Mouse (Mus musculus): ENCODE results near the gene Gm21985. TPM values are rescaled to one million over a fixed set of nuclear protein-coding genes. Genes with fewer than 3 reads are reported as not detected.
"Not testable (repeated sequence)": the region's sequence is repeated elsewhere in the genome, so short reads cannot be mapped to it uniquely, and the experiment has no call there.

Gm21985 gene
- total and polyA plus RNA-seq, 2 experiments from 2014 or later: not detected

DNA sequence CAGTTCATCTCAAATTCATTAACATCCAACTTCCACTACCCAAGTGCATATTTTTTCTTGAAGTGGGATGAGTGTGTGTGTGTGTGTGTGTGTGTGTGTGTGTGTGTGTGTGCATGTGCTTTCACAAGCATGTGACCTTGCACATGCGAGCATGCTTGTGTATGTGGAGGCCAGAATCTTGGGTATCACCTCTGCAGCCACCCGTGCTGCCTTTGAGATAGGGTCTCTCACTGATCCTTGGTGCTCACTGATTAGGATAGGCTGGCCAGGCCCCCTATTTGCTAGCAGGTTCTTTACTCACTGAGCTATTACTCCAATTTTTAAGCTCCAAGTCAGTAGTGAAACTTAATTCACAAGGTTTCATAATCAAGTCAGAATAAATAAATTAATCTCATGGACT, 6.8 kb downstream of the Gm21985 start:
- no peak overlapping the region for H3K9ac ChIP-seq (replicated peaks; ENCODE audit: low read length)
- H3K4me3 ChIP-seq (ENCODE audit: low read length): no peak overlapping the region
- TF ChIP-seq CTCF (IDR thresholded peaks at IDR 0.05; ENCODE audit: low read depth): no peak
- no peak overlapping the region for H3K4me2 ChIP-seq (ENCODE audit: low read depth, low read length)
- 98% methylated on average over 2 of the region's 2 CpGs for WGBS
- ATAC-seq: no peak
- no peaks in the 10 kb centered on the region for H3K36me3 ChIP-seq (ENCODE audit: insufficient read depth, low read length)
- H3K9me3 ChIP-seq (ENCODE audit: low read length): no peaks in the 10 kb centered on the region
- H3K27ac ChIP-seq: no peak overlapping the region
- peaks cover 3% of the 10 kb centered on the region; the same call in 1 of the 2 replicates for H3K4me1 ChIP-seq (ENCODE audit: insufficient read depth, low read length)
- H3K27me3 ChIP-seq (ENCODE audit: insufficient read depth, low read length): no peaks in the 10 kb centered on the region
- no peak for DNase-seq (ENCODE audit: low spot score)

DNA sequence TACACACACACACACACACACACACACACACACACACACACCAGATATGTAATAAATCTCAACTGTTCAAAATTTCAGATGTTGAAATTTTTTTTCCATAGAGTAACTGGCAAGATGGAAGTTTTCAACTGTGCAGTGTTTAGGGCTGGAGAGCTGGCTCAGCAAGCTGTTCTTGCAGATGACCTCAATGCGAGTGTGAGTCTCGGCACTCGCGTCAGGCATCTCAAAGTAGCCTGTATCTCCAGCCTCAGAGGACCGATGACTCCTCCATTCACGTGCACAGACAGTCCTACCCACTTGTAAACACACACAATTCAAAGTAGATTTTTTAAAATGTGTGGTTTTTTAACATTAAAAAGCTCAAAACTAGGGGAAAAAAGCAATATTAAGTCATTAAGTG, 7.4 kb downstream of the Gm21985 start:
- Histone ChIP-seq H3K4me3 (ENCODE audit: low read length) (no peak overlapping the region), H3K36me3 (ENCODE audit: insufficient read depth, low read length) (no peaks in the 10 kb centered on the region), H3K9ac (replicated peaks; ENCODE audit: low read length) (no peak overlapping the region), H3K9me3 (ENCODE audit: low read length) (no peaks in the 10 kb centered on the region), H3K4me2 (ENCODE audit: low read depth, low read length) (no peak overlapping the region), H3K27ac (no peak overlapping the region), H3K4me1 (ENCODE audit: insufficient read depth, low read length) (peaks cover 3% of the 10 kb centered on the region; the same call in 1 of the 2 replicates), H3K27me3 (ENCODE audit: insufficient read depth, low read length) (no peaks in the 10 kb centered on the region)
- DNase-seq (ENCODE audit: low spot score) (no peak), ATAC-seq (no peak)
- WGBS: 84% methylated on average over 6 of the region's 6 CpGs
- TF ChIP-seq CTCF (IDR thresholded peaks at IDR 0.05; ENCODE audit: low read depth): no peak

DNA sequence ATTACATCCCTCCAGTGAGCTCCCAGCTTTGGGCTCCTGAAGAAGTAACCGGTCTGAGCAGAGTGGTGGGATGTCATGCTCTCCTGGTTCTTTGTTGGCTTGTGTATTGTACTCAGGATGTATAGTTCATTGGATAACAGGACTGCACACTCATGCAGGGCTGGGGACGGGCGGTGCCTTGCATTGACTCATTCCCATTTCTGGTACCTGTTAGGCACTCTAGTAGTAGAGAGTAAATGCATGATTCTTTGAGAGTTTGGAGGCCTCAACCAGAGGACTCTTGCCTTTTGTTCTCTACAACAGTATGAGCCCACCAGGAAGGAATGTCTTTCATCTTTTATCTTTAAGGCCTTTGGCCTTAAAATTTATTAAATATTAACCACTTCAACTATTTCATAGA, 10.8 kb downstream of the Gm21985 start:
- H3K4me3 ChIP-seq (ENCODE audit: low read length): no peak overlapping the region
- no peak overlapping the region for H3K4me2 ChIP-seq (ENCODE audit: low read depth, low read length)
- no peak overlapping the region for H3K27ac ChIP-seq
- no peaks in the 10 kb centered on the region for H3K27me3 ChIP-seq (ENCODE audit: insufficient read depth, low read length)
- H3K4me1 ChIP-seq (ENCODE audit: insufficient read depth, low read length): no peaks in the 10 kb centered on the region
- no peaks in the 10 kb centered on the region for H3K9me3 ChIP-seq (ENCODE audit: low read length)
- DNase-seq (ENCODE audit: low spot score): no peak
- no peak for TF ChIP-seq CTCF (IDR thresholded peaks at IDR 0.05; ENCODE audit: low read depth)
- H3K9ac ChIP-seq (replicated peaks; ENCODE audit: low read length): no peak overlapping the region
- 91% methylated on average over 3 of the region's 3 CpGs for WGBS
- no peaks in the 10 kb centered on the region for H3K36me3 ChIP-seq (ENCODE audit: insufficient read depth, low read length)
- ATAC-seq: no peak

DNA sequence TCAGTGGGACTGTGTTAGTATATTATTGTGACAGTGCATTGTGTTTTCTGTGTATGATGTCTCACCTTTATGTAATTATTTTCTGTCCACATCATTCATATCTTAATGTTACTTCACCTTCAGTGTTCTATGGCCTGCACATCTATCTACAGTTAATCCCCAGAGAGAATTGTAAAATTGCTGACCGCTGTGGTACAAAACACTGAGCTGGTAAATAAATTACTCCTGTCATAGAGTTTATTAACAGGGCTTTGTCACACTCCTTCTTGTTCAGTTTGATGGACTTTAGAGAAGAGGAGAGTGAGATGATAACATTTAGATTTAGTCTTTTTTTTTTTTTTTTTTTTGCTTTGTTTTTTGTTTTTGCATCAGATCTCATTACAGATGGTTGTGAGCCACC, 16.7 kb downstream of the Gm21985 start:
- H3K36me3 ChIP-seq (ENCODE audit: insufficient read depth, low read length): no peaks in the 10 kb centered on the region
- no peaks in the 10 kb centered on the region for H3K9me3 ChIP-seq (ENCODE audit: low read length)
- DNase-seq (ENCODE audit: low spot score) (no peak), ATAC-seq (no peak)
- H3K9ac ChIP-seq (replicated peaks; ENCODE audit: low read length): no peak overlapping the region
- no peaks in the 10 kb centered on the region for H3K27me3 ChIP-seq (ENCODE audit: insufficient read depth, low read length)
- no peak for TF ChIP-seq CTCF (IDR thresholded peaks at IDR 0.05; ENCODE audit: low read depth)
- no peak overlapping the region for H3K27ac ChIP-seq
- H3K4me2 ChIP-seq (ENCODE audit: low read depth, low read length): no peak overlapping the region
- no peaks in the 10 kb centered on the region for H3K4me1 ChIP-seq (ENCODE audit: insufficient read depth, low read length)
- no peak overlapping the region for H3K4me3 ChIP-seq (ENCODE audit: low read length)
- 82% methylated on average over 1 of the region's 1 CpGs for WGBS

DNA sequence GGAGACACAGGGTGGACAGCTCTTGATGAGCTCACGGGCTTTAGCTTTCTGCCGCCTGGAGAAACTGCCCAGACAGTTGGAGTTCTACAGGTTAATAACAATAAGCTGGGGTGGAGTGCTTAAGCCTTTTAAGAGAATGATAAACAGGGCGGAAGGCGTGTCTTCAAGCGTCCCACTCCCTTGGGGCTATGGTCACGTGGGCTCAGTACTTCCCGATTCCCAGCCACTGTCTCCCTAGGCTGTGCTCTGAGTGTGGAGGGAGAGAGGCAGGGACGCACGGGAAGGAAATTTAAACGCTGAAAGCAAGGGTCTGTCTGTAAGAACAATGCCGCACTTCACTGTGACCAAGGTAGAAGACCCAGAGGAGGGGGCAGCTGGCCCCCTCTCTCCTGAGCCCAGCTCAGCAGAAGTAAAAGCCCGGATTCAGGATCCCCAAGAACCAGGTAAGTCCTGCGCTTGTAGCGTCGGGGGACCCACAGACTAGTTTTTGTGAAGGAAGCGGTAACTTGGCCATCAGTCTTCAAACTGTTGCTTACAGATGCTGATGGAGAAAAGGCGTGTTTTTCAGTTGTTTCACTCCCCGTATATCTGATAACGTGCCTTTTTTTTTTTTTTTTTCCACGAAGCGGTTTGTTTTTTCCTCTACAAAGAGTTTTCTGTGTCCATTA, 18.4 kb downstream of the Gm21985 start:
- whole genome bisulfite sequencing: 3% methylated on average over 21 of the region's 21 CpGs
- ATAC-seq: peak; percentile 91
- no peaks in the 10 kb centered on the region for H3K9me3 ChIP-seq (ENCODE audit: low read length)
- peak overlapping the region; percentile 90 for H3K4me2 ChIP-seq (ENCODE audit: low read depth, low read length)
- no peaks in the 10 kb centered on the region for H3K4me1 ChIP-seq (ENCODE audit: insufficient read depth, low read length)
- H3K27ac ChIP-seq: no peak overlapping the region
- TF ChIP-seq CTCF (IDR thresholded peaks at IDR 0.05; ENCODE audit: low read depth): no peak
- H3K27me3 ChIP-seq (ENCODE audit: insufficient read depth, low read length): no peaks in the 10 kb centered on the region
- no peaks in the 10 kb centered on the region for H3K36me3 ChIP-seq (ENCODE audit: insufficient read depth, low read length)
- H3K4me3 ChIP-seq (ENCODE audit: low read length): peak overlapping the region; percentile 43
- peak overlapping the region; percentile 52 for H3K9ac ChIP-seq (replicated peaks; ENCODE audit: low read length)
- peak; percentile 76 for DNase-seq (ENCODE audit: low spot score)

DNA sequence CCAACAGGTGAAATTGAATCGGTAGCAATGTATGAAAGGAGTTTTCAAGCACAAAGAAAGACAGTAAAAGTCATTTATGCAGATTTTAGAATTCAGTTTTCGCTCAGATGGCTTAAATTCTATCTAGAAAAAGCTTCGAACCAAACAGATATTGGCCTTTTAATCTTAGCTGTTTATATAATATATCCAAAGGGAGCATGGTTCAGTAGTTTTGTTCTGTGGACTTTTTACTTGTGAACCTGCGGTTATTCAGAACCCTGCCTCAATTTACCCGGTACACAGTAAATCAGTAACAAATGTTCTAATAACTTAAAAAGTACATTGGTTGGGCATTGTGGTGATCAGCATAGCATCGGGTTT, 18.9 kb downstream of the Gm21985 start:
- Histone ChIP-seq H3K4me2 (ENCODE audit: low read depth, low read length) (peak overlapping the region; percentile 90), H3K4me3 (ENCODE audit: low read length) (peak overlapping the region; percentile 43), H3K4me1 (ENCODE audit: insufficient read depth, low read length) (no peaks in the 10 kb centered on the region), H3K27ac (no peak overlapping the region), H3K36me3 (ENCODE audit: insufficient read depth, low read length) (no peaks in the 10 kb centered on the region), H3K27me3 (ENCODE audit: insufficient read depth, low read length) (no peaks in the 10 kb centered on the region), H3K9ac (replicated peaks; ENCODE audit: low read length) (no peak overlapping the region), H3K9me3 (ENCODE audit: low read length) (no peaks in the 10 kb centered on the region)
- no peak for TF ChIP-seq CTCF (IDR thresholded peaks at IDR 0.05; ENCODE audit: low read depth)
- no peak for ATAC-seq
- DNase-seq (ENCODE audit: low spot score): no peak
- 59% methylated on average over 6 of the region's 6 CpGs for WGBS

DNA sequence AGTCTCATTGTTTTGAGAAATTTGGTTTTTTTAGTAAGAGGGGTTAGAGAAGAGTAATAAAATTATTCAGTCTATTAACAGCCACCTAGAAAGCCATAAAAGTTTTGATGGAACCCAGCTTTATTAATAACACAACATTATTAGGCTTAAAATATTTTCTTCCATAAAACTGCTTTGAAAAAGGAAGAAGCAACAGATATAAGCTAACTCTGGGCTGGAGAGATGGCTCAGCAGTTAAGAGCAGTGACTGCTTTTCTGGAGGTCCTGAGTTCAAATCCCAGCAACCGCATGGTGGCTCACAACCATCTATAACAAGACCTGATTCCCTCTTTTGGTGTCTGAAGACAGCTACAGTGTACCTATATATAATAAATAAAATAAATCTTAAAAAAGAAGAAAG, 19.9 kb downstream of the Gm21985 start:
- not testable (repeated sequence) for H3K4me3 ChIP-seq (ENCODE audit: low read length); H3K36me3 ChIP-seq (ENCODE audit: insufficient read depth, low read length); ATAC-seq; H3K27ac ChIP-seq; DNase-seq (ENCODE audit: low spot score); H3K27me3 ChIP-seq (ENCODE audit: insufficient read depth, low read length); H3K4me1 ChIP-seq (ENCODE audit: insufficient read depth, low read length); H3K4me2 ChIP-seq (ENCODE audit: low read depth, low read length); H3K9ac ChIP-seq (replicated peaks; ENCODE audit: low read length); H3K9me3 ChIP-seq (ENCODE audit: low read length)
- 100% methylated on average over 1 of the region's 1 CpGs for WGBS
